In the genomic region with DNA sequence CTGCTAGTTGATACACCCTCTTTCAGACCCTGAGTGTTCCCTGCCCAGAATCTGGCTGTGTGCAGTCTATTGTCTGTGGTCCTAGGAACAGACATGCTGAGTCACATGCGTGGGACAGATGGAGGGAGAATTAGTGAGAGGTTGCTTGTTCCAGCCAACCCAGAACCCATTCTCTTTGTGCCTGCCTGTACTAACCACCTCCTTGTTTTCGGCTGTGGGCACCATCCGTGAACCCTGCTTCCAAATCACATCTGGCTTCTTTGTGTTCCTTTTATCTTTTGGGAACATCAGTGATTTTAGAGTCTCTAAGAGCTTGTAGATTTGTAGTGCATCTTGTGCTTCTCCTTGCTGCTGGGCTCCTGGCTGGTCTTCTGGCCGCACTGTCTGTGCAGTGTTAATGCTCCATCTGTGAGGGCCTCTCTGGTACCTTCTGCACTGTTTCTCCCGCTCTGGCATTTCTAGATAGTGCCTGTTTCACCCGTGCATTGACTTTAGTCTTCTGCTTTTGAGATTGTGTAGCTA, we compare ENCODE assay signal across 8 mouse cellular contexts.
DNase-seq lines count a peak whose midpoint lies in the region; ATAC-seq lines count a peak whose summit lies in the region.

No protein-coding gene starts in this region.

- no peak overlapping the region for H3K4me2 ChIP-seq in heart, embryonic 13.5 days

- peaks cover 67% of the 10 kb centered on the region for H3K4me1 ChIP-seq in heart, embryonic 13.5 days

- H3K27me3 ChIP-seq in heart, embryonic 13.5 days (replicated peaks): no peaks in the 10 kb centered on the region

- no peak overlapping the region for H3K9ac ChIP-seq in heart, embryonic 13.5 days

- no peak for ATAC-seq in heart, embryonic 13.5 days (ENCODE audit: extremely low read depth, insufficient number of reproducible peaks, low FRiP score, low TSS enrichment)

- intact Hi-C loops in heart, postnatal 10 days (cut with DNase I): no loop called here
- intact Hi-C loops in left cerebral cortex, postnatal 25 days (cut with DNase I): loop anchor here (2.0 kb wide), 1 partner anchor 79 kb away; no protein-coding TSS in a partner anchor

- DNase-seq in heart, postnatal 10 days: no peak
- DNase-seq in Muller cell, postnatal 12 days (ENCODE audit: inconsistent ontology term): peak; percentile 85
- DNase-seq in cerebellum, postnatal 14 days: peak; percentile 70 to 83
- peak; percentile 55 to 83 for DNase-seq in left cerebral cortex, postnatal 25 days (ENCODE audit: low spot score in 2 of 2)
- DNase-seq in testis, postnatal 14 days (ENCODE audit: low spot score): no peak
- DNase-seq in adrenal gland, adult (ENCODE audit: inconsistent age in 2 of 2, low spot score in 1 of 2): no peak
- no peak for DNase-seq in liver

- WGBS in heart, embryonic 13.5 days: 43% methylated on average over 6 of the region's 6 CpGs

- no peaks in the 10 kb centered on the region for H3K9me3 ChIP-seq in heart, embryonic 13.5 days

- H3K36me3 ChIP-seq in heart, embryonic 13.5 days: peaks cover 4% of the 10 kb centered on the region; the same call in 1 of the 2 replicates

- H3K4me3 ChIP-seq in heart, embryonic 13.5 days: no peak overlapping the region

- peak overlapping the region; percentile 40; the same call in 1 of the 2 replicates for H3K27ac ChIP-seq in heart, embryonic 13.5 days (replicated peaks)

Comparison
In these comparisons a context has a peak if more than half of its experiments do, and no peak if none do; other contexts are left out.
1. DNase-seq: peak in Muller cell, postnatal 12 days (single experiment), cerebellum, postnatal 14 days (2 of 2) and left cerebral cortex, postnatal 25 days (2 of 2); none in heart, postnatal 10 days (0 of 2), testis, postnatal 14 days (single experiment), adrenal gland, adult (0 of 2) and liver (single experiment).